Mouse (Mus musculus): Measurements from ENCODE around the gene Trnp1. TPM values are rescaled to one million over a fixed set of nuclear protein-coding genes. Genes with fewer than 3 reads are reported as not detected.

Trnp1 gene
- polyA plus RNA-seq, 1 experiment from 2014 or later, result 7.9 TPM

GRCm38 (mm10) chr4:133491800-133492199, 6.5 kb downstream of the Trnp1 start:
- Histone ChIP-seq H3K4me1 (peaks cover 14% of the 10 kb centered on the region), H3K27me3 (peaks cover 23% of the 10 kb centered on the region), H3K4me3 (no peak overlapping the region), H3K36me3 (no peaks in the 10 kb centered on the region), H3K9ac (replicated peaks) (no peak overlapping the region), H3K27ac (replicated peaks) (no peak overlapping the region), H3K4me2 (replicated peaks) (no peak overlapping the region), H3K9me3 (no peaks in the 10 kb centered on the region)
- ATAC-seq (replicated peaks), result no peak
- 50% methylated on average over 10 of the region's 10 CpGs for WGBS

DNA sequence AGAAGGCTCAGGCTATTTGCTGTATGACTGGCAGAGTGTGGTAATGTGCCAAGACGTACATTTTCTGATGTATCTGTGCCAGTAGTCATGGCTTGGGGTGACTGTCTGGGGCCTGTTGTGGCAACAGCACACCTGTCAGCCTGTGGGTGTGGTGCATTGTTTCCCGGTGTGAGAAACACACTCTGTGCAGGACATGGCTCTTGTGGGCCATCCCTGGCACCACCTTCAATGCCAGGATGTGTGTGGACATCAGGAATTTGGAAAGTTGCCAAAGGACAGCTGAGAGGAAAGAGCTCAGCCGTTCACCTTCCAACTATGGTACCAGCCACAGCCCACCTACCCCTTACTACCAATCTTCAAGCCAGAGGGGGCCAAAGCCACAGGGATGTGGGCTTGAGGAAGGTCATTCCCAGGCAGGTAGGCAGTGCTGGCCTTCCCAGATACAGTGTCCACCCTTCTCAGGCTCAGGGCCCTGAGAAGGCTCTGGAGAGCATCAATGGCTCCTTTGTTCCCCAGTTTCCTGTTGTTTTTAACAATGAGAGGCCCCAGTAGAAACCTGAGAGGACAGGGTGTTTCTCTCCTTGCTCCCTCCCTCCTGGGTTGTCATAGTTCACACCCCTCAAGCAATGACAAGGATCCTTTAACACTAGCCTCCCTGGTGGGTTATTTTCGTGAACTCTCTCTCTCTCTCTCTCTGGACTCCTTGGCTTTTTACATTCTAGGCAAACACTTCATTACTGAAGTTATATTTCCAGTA, 8.7 kb downstream of the Trnp1 start:
- Histone ChIP-seq H3K9ac (replicated peaks) (no peak overlapping the region), H3K36me3 (no peaks in the 10 kb centered on the region), H3K9me3 (no peaks in the 10 kb centered on the region), H3K27ac (replicated peaks) (no peak overlapping the region), H3K4me3 (no peak overlapping the region), H3K4me1 (peaks cover 6% of the 10 kb centered on the region), H3K27me3 (peaks cover 3% of the 10 kb centered on the region; the same call in 1 of the 2 replicates), H3K4me2 (replicated peaks) (no peak overlapping the region)
- no peak for ATAC-seq (replicated peaks)
- WGBS, result 55% methylated on average over 4 of the region's 4 CpGs

- no peak overlapping the region for H3K27ac ChIP-seq (replicated peaks)
- ATAC-seq (replicated peaks), result no peak
- no peaks in the 10 kb centered on the region for H3K9me3 ChIP-seq
- H3K4me1 ChIP-seq, result peaks cover 6% of the 10 kb centered on the region; the same call in 1 of the 2 replicates
- H3K4me3 ChIP-seq, result no peak overlapping the region
- no peaks in the 10 kb centered on the region for H3K36me3 ChIP-seq
- H3K4me2 ChIP-seq (replicated peaks), result no peak overlapping the region
- H3K9ac ChIP-seq (replicated peaks), result no peak overlapping the region
- H3K27me3 ChIP-seq, result peaks cover 10% of the 10 kb centered on the region; the same call in 1 of the 2 replicates
- WGBS, result 88% methylated on average over 20 of the region's 20 CpGs
These were observed 9.5 kb downstream of the Trnp1 start for GRCm38 (mm10) chr4:133488619-133489392.

DNA sequence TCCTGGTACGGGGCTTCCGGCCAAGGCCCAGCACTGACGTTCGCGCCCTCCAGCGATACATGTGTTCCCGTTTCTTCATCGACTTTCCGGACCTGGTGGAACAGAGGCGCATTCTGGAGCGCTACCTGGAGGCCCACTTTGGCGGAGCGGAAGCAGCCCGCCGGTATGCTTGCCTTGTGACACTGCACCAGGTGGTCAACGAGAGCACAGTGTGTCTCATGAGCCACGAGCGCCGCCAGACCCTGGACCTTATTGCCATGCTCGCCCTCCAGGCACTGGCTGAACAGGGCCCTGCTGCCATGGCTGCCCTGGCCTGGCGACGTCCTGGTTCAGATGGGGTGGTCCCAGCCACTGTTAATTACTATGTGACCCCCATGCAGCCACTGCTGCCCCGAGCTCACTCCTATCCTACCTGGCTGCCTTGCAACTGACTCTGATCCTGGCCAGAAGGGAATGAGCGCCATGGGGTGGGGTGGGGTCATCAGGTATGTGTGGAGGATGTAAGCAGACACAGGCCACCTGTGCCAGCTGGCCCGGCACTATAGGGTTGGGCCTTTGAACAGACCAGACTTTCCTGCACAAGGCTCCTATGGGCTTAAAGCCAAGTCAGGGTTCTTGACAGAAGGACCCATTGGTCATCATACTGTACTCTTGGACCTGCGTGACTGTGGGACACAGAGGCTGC, 11.5 kb downstream of the Trnp1 start:
- Histone ChIP-seq H3K9ac (replicated peaks) (no peak overlapping the region), H3K27ac (replicated peaks) (no peak overlapping the region), H3K36me3 (no peaks in the 10 kb centered on the region), H3K9me3 (no peaks in the 10 kb centered on the region), H3K4me1 (peaks cover 6% of the 10 kb centered on the region; the same call in 1 of the 2 replicates), H3K4me2 (replicated peaks) (no peak overlapping the region), H3K4me3 (no peak overlapping the region), H3K27me3 (peaks cover 17% of the 10 kb centered on the region)
- 93% methylated on average over 26 of the region's 26 CpGs for WGBS
- no peak for ATAC-seq (replicated peaks)

DNA sequence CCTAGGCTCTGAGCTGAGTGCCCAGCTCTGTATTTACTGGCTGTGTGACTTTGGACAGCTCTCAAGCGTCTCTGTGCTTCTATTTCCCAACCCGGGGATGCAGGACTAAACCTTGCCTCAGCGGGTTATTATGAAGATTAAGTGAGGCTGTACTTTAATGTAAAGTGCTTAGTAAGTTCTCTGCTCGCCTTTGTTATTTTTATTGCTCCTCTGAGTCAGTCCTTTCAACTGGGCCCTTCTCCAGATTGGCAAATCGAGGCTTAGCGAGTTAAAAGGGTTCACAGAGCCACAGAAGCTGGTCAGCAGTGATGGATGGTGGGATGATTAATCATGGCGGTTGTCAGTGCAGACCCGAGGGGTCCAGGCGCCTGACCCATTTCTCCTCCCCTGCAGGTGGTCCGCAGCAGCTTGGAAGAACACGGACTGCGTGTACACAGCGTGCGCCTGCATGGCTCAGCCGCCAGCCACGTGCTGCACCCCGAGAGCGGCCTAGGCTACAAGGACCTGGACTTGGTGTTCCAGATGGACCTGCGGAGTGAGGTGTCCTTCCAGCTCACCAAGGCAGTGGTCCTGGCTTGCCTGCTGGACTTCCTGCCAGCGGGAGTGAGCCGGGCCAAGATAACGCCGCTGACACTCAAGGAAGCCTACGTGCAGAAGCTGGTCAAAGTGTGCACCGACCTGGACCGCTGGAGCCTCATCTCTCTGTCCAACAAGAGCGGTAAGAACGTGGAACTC, 12.5 kb downstream of the Trnp1 start:
- Histone ChIP-seq H3K4me3 (no peak overlapping the region), H3K36me3 (no peaks in the 10 kb centered on the region), H3K9ac (replicated peaks) (no peak overlapping the region), H3K4me1 (peaks cover 6% of the 10 kb centered on the region; the same call in 1 of the 2 replicates), H3K27me3 (peaks cover 26% of the 10 kb centered on the region), H3K9me3 (no peaks in the 10 kb centered on the region), H3K27ac (replicated peaks) (no peak overlapping the region), H3K4me2 (replicated peaks) (no peak overlapping the region)
- no peak for ATAC-seq (replicated peaks)
- 92% methylated on average over 28 of the region's 28 CpGs for WGBS

DNA sequence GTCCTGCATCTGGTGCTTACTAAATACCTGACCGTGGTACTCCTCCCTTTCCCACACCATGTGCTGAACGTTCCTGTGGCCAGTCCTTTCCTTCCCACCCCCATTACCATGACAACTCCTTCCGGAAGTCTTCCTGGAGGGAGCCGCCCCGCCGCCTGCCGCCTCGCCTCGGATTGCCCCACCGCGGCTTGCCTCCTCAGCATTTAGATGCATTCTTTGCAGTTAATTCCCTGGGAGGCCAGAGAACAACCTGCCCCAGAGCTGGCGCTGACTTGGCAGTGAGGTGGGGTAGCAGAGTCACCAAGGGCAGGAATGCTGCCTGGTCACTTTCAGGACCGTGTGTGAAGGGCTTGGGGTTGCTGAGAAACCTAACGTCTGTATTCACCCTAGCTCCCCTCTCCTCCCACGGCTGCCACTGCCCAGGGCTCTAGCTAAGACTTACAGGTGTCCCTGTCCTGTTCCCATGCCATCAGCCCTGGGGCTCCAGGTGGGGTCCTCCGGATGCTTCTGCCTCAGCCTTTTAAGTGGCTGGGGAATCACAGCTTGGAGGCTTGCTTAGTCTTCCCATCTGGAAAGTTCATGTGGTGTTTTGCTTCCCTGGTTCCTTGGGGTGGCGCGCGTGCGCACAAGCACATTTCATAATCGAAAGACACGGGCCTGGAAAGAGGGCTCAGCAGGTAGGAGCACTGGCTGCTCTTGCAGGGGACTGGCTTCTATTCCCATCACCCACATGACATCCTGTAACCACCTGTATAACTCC, 13.9 kb downstream of the Trnp1 start:
- Histone ChIP-seq H3K4me3 (no peak overlapping the region), H3K9ac (replicated peaks) (no peak overlapping the region), H3K36me3 (no peaks in the 10 kb centered on the region), H3K4me2 (replicated peaks) (no peak overlapping the region), H3K27ac (replicated peaks) (no peak overlapping the region), H3K27me3 (peaks cover 37% of the 10 kb centered on the region), H3K9me3 (no peaks in the 10 kb centered on the region), H3K4me1 (peaks cover 16% of the 10 kb centered on the region)
- ATAC-seq (replicated peaks), result no peak
- 12% methylated on average over 22 of the region's 22 CpGs for WGBS

DNA sequence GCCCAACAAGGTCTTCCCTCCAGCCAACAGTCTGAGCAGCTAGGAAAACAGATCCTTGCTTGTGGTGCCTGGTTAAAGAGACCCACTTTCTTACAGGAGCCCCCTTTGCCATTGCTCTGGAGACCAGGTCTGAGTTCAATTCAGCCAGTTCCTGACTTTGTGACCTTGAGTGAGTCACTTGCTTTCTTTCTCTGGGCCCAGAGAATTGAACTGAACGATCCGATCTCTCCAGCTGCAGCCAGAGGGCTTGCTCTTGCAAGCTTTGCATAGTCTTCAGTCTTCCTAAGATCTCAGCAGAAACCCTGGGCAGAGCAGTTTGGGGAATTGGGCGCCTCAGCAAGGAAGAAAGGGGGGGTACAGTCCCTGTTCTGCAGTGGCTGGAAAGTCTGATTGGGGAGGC, 15.9 kb downstream of the Trnp1 start:
- Histone ChIP-seq H3K9me3 (no peaks in the 10 kb centered on the region), H3K4me3 (no peak overlapping the region), H3K27ac (replicated peaks) (no peak overlapping the region), H3K4me1 (peaks cover 17% of the 10 kb centered on the region), H3K9ac (replicated peaks) (no peak overlapping the region), H3K4me2 (replicated peaks) (no peak overlapping the region), H3K27me3 (peaks cover 49% of the 10 kb centered on the region), H3K36me3 (no peaks in the 10 kb centered on the region)
- 87% methylated on average over 3 of the region's 3 CpGs for WGBS
- ATAC-seq (replicated peaks), result no peak

DNA sequence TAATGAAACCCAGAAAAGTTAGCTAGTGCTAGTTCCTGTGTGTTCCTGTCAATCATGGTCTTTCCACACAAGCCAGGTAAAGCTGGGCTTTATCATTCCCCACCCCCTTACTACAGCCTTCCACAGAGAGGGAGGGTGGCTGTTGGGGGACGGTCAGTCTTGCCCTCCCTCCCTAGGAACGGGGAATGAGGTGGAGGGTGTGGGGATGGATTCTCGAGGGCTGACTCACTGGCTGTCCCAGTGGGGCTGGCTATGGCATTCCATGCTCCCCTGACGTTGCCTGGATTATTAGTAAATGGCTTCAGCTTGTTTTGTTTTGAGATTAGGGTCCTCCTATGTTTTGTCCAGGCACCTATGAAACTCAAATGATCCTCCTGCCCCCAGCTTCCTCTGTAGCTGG, 16.9 kb downstream of the Trnp1 start:
- 40% methylated on average over 4 of the region's 4 CpGs for WGBS
- no peak for ATAC-seq (replicated peaks)

GRCm38 (mm10) chr4:133480754-133481153, 17.6 kb downstream of the Trnp1 start:
- Histone ChIP-seq H3K9me3 (no peaks in the 10 kb centered on the region), H3K9ac (replicated peaks) (no peak overlapping the region), H3K4me2 (replicated peaks) (no peak overlapping the region), H3K4me1 (peaks cover 17% of the 10 kb centered on the region), H3K27ac (replicated peaks) (no peak overlapping the region), H3K4me3 (no peak overlapping the region), H3K27me3 (peaks cover 49% of the 10 kb centered on the region), H3K36me3 (no peaks in the 10 kb centered on the region)
- WGBS, result 54% methylated on average over 6 of the region's 6 CpGs
- no peak for ATAC-seq (replicated peaks)

More for the DNA sequence above, 16.9 kb downstream of the Trnp1 start:
- Histone ChIP-seq H3K9me3 (no peaks in the 10 kb centered on the region), H3K36me3 (no peaks in the 10 kb centered on the region), H3K4me2 (replicated peaks) (no peak overlapping the region), H3K27ac (replicated peaks) (no peak overlapping the region), H3K4me3 (no peak overlapping the region), H3K4me1 (peaks cover 17% of the 10 kb centered on the region), H3K27me3 (peaks cover 49% of the 10 kb centered on the region), H3K9ac (replicated peaks) (no peak overlapping the region)

DNA sequence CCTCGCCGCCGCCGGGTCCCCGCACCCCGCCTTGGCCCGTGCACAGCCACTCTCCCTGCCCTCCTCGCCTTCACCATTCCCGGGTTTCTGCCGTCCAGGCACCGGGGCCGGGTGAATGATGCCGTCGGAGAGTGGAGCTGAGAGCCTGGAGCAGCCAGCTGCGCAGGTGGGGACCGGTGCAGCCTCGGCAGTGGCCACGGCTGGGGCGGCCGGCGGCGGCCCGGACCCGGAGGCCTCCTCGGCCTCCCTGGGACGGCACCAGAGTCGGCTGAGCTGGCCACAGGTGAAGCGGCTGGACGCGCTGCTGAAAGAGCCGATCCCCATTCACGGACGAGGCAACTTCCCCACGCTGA, 18.2 kb downstream of the Trnp1 start:
- 3% methylated on average over 34 of the region's 34 CpGs for WGBS
- Histone ChIP-seq H3K36me3 (no peaks in the 10 kb centered on the region), H3K4me1 (peaks cover 17% of the 10 kb centered on the region), H3K9ac (replicated peaks) (no peak overlapping the region), H3K4me2 (replicated peaks) (peak overlapping the region; percentile 48), H3K4me3 (peak overlapping the region; percentile 40), H3K9me3 (no peaks in the 10 kb centered on the region), H3K27me3 (peaks cover 49% of the 10 kb centered on the region), H3K27ac (replicated peaks) (no peak overlapping the region)
- no peak for ATAC-seq (replicated peaks)

- WGBS, result 4% methylated on average over 29 of the region's 29 CpGs
- Histone ChIP-seq H3K9me3 (no peaks in the 10 kb centered on the region), H3K9ac (replicated peaks) (no peak within 1 kb of the TSS), H3K27ac (replicated peaks) (no peak within 1 kb of the TSS), H3K4me3 (peak within 1 kb of the TSS; percentile 40), H3K27me3 (peaks cover 47% of the 10 kb centered on the region), H3K4me1 (peaks cover 17% of the 10 kb centered on the region), H3K36me3 (no peaks in the 10 kb centered on the region), H3K4me2 (replicated peaks) (peak within 1 kb of the TSS; percentile 48)
- ATAC-seq (replicated peaks), result peak; percentile 97
These were observed 18.7 kb downstream of the Trnp1 start, which contains the start of gene Tent5b for GRCm38 (mm10) chr4:133479458-133480184. Gene Tent5b, plus strand, starts transcription at chr4:133480132.

Measured in forebrain, embryonic 15.5 days (tissue).